Mouse (Mus musculus): ENCODE measurements around the gene Eif2d.

Eif2d gene

DNA sequence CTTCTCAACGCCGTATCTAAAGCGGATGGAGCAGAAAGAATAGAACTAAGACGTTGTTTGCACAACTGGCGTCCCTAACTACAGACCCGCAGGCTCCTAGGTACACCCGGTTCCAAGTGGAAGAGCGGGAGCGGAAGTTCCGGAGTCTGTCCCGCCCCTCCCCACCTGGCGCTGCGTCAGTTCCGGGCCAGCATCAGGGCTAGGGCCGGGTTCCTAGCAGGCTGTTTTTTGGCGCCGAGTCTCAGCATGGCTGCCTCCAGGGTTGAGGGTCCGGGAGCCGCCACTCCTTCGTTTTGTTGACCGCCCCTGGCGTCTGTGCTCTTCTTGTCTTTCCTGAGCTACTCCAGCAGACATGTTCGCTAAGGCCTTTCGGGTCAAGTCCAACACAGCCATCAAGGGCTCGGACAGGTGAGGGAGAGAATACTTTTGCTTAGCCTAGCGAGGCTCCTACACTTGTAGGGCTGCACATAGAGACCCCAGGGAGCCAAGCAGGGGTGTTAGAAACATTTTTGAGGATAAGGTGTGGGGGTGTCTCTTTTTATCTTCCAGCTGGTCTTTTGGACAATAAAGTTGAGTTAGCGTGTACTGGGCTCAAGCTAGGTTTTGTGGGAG, at the start of gene Eif2d:
TSS of gene Eif2d (plus strand) at position 164 of the 612 bp plus-strand sequence.
- peak; percentile 90 to 93 for DNase-seq

DNA sequence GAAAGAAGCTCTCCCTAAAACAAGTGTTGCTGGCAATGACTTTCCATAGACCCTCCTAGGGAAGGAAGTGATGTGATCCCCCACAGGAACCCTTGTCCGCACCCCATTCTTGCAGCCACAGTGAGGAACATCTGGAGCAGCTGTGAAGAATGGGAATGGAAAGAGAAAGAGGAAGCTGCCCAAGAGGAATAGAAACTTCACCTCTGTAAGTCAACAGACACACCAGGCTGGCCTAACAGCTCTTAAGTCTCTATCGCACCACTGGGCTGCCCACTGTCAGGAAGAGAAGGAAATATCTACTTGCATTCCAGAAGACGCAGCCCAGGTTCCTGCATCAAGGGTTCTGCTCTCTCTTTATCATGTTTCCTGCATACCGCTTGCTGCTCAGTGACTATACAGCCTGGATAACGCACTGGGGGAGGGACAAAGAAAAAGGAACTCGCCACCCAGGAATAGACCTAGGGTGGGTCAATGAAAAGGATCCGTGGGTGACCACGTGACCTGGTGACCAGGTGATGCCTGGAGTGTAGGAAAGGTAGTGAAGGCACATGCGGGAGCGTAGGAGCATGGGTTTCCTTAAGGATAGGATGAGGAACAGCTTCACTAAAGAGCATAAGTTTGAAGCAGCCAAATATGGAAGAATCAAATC, 49.1 kb upstream of the Eif2d start:
- DNase-seq = no peak

DNA sequence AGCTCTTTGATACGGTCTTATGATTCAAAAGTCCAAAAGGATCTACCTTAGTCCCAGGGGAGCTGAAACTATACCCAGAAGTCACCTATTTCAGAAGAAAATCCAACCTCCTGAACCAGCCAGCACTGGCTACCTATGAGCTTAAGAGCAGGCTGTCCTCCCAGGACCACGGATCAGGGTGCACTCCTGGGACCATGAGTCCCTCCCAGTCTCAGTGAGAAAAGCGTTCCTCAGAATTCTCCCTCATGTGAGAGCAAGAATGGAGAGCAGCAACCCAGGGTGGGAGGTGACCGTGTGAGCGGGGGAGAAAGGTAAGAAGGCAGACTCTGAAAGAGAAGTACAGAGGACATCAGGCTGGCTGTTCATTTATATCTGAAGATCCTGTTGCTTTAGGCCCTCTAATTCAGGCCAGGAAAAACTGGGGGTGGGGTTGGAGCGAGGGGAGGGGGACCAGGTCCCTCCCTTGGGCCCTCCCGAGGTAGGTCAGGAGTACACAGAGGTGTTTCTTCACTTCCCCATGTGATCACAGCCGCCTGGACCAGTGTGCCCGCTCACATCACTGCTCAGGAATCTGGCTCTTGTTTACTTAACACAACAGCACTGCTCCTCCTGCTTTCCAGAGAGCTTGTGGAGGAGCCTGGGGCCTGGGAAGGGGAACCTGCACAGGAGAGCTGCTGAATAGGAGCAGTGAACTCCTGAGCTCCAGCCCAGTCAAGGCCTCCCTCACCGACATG, 45.2 kb upstream of the Eif2d start:
- DNase-seq = peak; percentile 61 to 76

DNA sequence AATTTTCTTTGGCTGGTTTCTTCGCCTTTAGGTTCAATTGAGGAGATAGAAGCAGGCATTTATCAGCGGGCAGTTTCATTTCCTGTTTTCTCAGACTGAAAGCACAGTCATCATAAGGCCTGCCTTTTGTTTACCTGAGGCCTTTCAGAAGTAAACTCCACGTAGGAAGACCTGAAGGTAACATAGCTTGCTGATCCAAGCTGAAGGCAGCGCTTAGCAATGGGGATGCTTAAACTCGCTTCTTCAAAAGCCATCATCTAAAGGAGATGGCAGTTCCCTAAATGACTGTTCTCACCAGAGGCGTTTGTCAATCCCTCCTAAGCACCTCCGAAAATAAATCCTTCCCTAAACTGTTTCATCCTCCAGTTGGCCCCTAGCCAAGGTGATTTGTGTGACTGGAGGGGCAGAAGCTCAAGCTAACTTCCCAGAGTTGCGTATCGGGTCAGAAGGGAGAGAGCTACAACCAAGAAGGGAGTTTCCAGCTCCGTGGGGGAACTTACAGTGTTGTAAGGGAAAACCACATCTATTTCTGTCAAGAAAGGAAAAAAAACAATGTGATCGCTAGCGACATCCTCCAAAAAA, 42.4 kb upstream of the Eif2d start:
- peak in 1 of 2 experiments; percentile 61 for DNase-seq

DNA sequence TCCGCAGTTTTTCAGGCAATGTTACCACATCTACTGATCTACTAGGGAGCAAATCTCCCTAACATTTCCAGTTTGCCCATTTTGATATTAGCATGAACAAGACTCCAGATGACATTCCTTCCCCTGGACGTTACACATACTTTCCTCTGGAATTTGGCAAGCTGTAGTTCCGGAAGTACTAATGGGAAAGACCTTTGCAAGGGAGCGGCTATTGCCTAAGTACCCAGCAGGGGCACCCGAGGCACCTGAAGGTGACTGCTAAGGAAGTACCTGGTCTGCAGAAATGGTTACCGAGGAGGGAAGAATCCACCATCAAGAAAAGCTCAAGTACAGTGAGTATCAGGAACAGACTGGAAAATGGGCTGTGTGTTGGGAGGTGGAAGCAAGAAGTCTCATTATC, 40.4 kb upstream of the Eif2d start:
- peak; percentile 69 to 82 for DNase-seq

DNA sequence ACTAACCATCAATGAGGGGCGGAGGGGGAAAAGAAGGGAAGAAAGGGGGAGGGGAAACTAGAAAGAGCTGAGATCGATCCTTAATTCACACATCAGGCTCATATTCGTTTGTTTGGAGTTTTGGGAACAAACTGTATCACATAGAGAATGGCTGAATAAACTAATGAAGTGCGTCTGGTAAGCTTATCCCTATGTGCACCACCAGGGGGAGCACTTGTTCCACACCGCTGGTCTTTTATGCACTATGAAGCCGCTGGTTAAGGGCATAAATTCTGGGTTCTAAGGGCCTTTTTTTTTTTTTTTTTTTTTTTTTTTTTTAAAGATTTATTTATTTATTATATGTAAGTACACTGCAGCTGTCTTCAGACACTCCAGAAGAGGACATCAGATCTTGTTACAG, 37.0 kb upstream of the Eif2d start:
- peak; percentile 75 to 78 for DNase-seq

DNA sequence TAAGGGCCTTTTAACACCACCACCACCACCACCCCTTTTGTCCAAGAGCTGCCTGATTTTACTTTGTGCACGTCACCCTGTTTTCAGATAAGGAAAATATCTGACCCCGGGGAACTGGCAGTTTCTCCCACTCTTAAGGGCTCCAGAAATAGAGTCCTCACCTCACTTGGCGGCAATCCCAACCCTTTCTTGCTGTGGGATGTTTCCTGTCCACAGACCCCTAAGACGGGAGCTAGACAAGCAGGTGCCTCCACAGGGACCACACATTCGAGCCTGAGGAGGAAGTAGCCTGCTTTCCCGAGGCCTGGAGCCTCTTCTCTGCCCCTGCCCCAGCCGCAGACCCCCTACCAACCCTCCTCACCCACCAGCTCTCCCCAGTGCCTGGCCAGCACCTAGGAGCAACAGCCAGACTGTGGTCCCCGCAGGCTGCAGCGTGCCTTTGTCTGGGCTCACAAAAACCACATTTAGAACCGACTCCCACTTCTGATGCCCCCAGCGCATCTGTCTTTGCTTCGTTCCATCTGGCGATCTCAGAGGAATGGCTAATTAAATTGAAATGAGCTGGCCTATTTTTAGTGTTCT, 36.5 kb upstream of the Eif2d start:
- no peak for DNase-seq

DNA sequence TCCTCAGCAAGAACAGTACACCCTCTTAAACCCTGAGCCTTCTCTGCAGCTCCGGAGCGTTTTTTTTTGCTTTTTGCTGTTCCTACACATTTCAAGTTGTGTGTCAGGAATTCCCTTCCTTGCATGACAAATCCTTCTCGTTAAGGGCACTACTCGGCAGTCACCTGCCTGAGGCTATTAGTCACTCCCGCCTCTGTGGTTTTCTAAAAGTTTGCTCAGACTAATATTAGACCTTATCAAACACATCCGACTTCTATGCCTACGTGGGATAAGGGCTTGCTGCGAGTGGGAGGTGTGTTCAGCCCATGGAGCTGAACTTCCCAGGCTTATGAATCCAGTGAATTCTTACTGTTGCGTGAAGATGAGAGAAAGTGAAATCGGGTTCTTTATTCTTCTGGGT, 34.5 kb upstream of the Eif2d start:
- DNase-seq = no peak

DNA sequence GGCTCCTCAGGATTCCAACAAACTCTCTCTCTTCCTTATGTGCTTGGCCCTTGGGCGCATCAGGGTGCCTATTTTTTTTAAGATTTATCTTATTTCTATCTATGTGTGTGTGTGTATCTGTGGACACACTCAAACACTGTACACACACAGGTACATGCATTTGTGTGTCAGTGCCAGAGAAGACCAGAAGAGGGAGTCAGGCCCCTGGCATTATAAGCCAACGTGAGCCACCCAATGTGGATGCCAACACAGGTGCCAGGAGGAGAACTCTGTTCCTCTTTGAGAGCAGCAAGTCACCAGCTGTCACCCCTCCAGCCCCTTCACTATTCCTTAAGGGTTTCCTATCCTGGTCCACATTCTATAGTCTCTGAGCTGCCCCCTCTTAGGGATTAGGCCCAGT, 34.0 kb upstream of the Eif2d start:
- DNase-seq = peak; percentile 48 to 58

DNA sequence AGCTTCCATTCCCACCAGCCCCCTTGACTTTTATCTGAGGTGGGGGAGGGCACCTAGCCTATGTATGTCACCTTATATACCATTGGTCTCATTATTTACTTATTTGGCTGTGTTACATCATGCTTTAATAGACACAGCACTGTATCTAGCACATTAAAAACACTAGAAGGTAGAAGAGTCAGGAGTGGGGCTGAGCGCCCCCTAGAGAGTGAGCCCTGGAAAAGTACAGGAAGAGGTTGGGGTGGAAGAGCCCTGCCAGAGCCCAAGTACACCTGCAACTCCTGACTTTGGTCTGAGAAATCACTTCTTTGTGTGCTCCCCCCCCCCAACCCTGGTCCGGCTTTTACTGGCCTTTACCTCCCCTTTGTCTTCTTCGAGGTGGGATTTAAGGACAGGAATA, 31.0 kb upstream of the Eif2d start:
- peak; percentile 42 to 58 for DNase-seq

DNA sequence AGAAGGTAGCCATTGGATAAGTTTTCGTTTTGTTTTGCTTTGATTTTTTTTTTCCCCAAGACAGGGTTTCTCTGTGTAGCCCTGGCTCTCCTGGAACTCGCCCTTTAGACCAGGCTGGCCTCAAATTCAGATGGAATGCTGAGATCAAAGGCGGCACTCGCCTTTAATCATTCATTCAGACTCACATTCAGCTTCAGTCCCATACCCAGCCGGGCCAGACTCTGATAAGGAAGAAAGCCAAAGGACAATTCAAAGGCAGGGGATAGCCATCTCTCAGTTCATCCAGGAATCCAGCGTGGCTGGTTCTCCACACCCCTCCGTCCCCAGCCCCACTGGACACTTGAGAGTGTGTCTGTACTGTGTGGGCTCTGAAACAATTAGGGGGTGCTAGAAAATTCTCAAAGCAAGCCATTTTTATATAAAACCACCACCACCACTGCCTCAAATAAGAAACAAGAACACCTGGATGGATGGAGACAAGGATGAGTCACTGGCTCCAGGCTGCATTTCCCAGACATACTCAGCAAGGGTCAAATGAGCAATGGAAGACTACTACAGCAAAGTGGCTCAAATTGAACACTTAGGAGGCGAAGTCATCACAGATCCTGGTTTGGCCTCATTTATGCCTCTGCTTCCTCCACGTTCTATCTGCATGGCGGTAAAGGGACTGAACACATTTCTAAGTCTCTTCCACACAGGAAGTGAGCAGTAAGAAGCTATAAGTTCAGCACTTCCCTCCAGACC, 29.3 kb upstream of the Eif2d start:
- DNase-seq = no peak

DNA sequence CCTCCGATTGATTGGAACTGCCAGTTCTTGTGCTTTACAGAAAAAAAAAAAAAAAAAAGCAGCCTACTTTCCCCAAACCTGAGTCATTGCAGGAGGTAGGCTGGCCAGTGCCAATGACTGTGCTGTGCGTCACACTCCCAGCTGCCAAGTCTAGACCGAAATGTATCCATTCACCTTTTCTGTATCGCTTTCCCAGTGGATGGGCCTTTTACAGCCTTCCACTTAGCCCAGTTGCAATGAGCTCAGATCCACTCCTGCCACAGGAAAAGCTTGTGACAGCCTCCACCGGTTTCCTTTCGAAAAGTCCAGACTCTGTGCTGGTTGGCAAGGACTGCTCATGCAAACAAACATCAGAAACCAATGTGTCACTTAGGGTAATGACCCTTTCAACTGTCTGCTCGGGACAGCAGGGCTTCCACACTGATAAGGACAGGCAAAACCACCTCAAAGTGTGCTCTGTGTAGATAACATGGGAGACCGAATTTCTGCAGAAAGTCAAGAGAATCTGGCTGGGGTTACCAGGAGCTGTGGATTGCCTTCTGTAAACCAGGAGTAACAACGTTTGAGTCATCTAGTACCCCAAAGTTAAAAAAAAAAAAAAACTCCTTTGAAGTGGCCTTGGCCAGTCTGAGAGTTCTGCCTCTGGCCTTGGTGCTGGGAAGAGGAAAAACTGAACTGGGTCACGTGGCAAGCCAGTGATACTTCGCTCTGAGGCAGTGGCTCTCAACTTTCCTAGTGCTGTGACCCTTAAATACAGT, 26.8 kb upstream of the Eif2d start:
- no peak for DNase-seq

DNA sequence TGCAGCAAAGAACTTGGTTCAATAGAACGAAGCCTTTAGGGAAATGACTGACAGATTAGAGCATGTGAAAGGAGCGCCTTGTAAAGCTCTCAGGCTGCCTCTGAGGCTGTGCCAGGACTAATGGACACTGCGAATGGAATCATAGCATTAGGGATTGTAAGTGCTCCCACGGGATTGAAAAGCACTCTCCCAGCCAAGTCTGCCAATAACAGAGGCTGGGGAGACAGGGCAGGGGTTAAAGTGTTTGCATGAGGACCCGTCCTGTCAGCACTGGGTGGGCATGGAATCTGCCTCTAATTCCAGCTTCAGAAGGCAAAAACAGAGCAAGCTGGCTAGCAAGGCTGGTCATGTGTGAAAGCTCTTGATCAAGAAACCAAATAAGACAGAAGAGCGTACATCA, 18.8 kb upstream of the Eif2d start:
- DNase-seq = no peak

DNA sequence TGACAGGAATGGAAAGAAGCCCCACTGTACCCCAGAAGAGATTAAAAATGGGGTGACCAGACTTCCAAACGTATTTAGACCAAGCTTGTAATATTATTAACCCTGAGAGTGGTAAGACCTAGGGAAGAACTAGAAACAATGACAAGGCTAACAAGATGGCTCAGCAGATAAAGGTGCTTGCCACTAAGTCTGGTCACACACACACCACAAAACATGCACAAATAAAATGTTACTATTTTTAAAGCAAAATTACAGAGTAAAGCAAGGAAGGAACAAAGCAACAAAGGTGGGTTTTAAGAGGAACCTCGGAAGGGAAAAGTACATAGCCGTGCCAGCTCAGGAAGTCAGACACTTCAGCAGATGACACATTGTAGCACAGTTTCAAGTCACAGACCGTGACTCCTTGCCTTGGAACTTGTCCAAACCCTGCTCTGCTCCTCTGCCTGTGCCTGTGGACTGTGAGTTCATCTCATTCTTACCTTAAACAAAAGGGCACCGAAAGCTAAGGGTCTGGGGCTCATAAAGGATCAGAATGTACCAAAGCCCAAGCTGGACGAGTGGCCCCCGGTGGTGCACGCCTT, 17.9 kb upstream of the Eif2d start:
- DNase-seq = peak; percentile 45 to 62

DNA sequence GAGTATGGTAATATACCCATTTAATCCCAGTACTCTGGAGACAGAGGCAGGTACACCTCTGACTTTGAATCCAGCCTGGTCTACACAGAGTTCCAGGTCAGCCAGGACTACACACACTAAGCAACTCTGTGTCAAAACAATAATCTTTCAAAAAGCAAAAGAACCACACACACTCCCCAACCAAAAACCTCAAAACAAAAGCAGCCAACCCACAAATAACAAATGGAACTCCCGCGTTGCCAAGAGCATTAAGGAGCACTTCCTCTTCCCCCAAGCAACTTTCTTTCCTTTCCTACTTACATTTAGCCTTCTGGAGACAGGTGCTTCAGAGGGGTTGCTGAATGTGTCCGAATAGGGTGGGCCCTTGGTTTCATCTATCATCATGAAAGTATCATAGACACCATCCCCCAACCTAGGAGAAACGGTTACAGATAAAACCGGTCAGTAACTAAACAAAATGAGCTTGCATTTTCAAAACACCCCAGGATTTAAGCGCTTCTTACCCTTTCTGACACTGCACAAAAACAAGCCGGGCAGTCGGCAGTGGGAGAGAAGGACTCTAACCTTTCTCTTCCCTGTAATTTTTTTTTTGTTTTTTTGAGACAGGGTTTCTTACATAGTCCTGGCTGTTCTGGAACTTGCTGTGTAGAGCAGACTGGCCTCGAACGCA, 16.9 kb upstream of the Eif2d start:
- DNase-seq = no peak

DNA sequence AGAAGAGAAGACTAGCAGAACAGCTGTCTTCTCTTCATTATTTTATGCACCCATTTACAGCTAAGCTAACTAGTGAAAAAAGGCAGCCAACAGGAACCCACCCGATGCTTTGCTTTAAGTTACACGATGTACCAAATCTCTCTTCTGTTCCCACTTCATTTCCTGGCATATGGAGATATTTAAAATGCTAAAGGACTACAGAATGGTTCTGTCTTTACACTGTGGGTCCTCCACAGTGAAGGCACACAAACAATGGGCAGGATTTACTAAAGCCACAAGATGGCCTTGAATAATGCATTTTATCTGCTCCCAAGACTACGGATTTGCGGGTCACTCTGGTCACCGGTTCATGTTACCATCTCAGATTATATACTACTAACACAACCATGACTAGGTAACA, 15.9 kb upstream of the Eif2d start:
- no peak for DNase-seq

DNA sequence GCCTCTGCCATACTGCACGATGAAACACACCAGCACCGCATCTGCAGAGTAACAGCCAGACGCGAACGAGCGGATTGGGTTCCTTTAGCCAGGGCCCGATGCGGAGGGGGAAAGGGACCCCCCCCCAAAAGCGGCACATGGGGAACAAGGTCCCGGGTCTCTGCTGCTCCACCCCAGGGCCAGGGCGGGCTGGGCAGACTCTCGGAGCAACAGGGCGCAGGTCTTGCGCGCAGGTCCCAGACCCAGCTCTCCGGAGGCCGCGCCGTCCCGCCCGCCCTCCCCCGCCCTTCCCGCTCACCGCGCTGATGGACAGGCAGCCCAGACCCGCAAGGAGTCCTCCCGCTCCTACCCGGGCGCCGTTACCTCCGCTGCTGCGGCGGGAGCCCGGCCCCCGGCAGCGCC, 15.3 kb upstream of the Eif2d start:
- no peak for DNase-seq

DNA sequence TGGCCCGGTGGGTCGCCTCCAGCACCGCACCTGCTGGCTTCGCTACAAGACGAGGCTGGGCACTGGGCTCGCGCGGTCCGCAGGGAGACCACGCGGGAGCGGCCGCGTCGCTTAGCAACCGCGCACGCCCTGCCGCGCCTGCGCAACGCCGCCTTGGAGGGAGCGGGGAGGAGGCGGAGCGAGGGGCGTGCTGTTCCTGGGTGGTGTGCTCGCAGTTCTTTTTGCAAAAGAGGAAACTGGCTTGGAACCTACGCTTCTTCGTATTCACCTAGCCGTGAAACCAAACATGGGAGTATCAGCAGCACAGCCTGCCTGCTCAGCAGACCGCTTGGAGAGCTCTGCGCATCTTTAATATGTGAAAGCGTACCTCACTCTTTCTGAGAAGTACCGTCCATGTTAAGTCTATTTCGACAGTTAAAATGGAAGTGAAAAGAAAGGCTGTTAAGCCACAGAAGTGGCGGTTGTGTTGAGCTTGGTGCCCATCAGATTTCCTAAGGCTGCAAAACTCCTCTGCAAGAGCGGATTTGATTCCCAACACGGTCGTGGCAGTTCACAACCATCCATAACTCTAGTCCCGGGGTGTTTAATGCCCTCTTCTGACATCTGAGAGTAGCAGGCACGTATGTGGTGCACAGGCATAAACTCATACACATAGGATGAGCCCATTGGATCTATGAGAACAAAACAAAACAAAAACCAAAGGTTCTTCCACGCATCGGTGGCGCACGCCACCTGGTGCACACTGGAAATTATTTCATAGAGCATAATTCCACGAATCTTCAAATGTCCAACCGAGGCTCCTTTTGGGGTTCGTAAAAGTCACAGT, 14.6 kb upstream of the Eif2d start, which contains the start of gene Dyrk3:
TSS of gene Dyrk3 (minus strand) at position 150 of the 826 bp plus-strand sequence.
- DNase-seq = peak; percentile 92 to 95
